Mouse (Mus musculus) stomach, postnatal 0 days (tissue): ENCODE results near the gene Adh1.

Experiments used
- CTCF ChIP-seq: IDR thresholded peaks from 2 replicates; pipeline ENCODE4 v1.5.1; 2016; ENCODE audit warnings: antibody characterized with exemption, low read depth, mild to moderate bottlenecking, moderate library complexity
- EP300 ChIP-seq: optimal IDR thresholded peaks from 2 replicates; pipeline ENCODE3; 2016; ENCODE audit warnings: antibody characterized with exemption

DNA sequence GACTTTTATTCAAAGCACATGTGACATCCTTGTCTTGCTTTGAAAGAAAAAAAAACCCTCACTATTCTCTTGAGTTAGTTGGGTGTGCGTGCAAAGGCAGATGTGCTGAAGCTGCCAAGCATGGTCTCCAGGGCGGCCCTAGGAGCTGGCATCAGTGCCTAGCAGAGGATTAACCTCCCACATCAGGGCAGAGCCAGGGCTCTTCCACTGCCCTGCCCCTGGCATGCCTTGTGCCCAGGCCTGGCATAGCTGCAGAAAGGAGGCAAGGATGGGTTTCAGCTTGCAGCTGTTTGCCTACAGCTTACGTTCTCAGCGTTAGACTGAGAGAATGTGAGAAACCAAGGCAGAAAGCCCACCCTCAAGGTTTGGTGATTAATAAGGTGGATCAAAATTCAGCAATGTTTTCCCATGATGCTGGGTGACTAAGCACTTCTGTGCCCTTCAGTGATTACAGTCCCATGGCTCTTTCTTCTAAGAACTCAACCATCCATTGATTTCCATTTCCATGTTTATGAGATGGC lies 48.3 kb upstream of the Adh1 start:
- no peak for TF ChIP-seq CTCF
- no peak for TF ChIP-seq EP300
